Mouse (Mus musculus) forebrain, embryonic 13.5 days (tissue): ENCODE data around the gene Lpar6. TPM values are rescaled to one million over a fixed set of nuclear protein-coding genes. Genes with fewer than 3 reads are reported as not detected.

Experiments
- ATAC-seq: fragments of 200-750 bp; cut with Nextera tagmentation; 2 replicates; pipeline ENCODE4 v1.8.0; 2017
- H3K27ac ChIP-seq: fragments of 300-500 bp; sonication (generic); 2 replicates; pipeline ENCODE4 v1.5.1; 2015; ENCODE audit warnings: inconsistent platforms, mild to moderate bottlenecking, moderate library complexity
- H3K27me3 ChIP-seq: fragments of 300-500 bp; sonication (generic); 2 replicates; pipeline ENCODE4 v1.6.1; 2015; ENCODE audit warnings: mild to moderate bottlenecking, inconsistent platforms
- H3K36me3 ChIP-seq: fragments of 300-500 bp; sonication (generic); 2 replicates; pipeline ENCODE4 v1.6.1; 2015; ENCODE audit warnings: mild to moderate bottlenecking, inconsistent platforms; ENCODE audit not compliant: poor library complexity, severe bottlenecking
- H3K4me1 ChIP-seq: fragments of 300-500 bp; sonication (generic); 2 replicates; pipeline ENCODE4 v1.6.1; 2015; ENCODE audit warnings: inconsistent platforms
- H3K4me2 ChIP-seq: fragments of 300-500 bp; sonication (generic); 2 replicates; pipeline ENCODE4 v1.6.1; 2015; ENCODE audit warnings: inconsistent platforms, mild to moderate bottlenecking, moderate library complexity
- H3K4me3 ChIP-seq: fragments of 300-500 bp; sonication (generic); 2 replicates; pipeline ENCODE4 v1.5.1; 2015; ENCODE audit warnings: mild to moderate bottlenecking, inconsistent platforms
- H3K9ac ChIP-seq: fragments of 300-500 bp; sonication (generic); 2 replicates; pipeline ENCODE4 v1.6.1; 2015; ENCODE audit warnings: mild to moderate bottlenecking, inconsistent platforms
- H3K9me3 ChIP-seq: fragments of 300-500 bp; sonication (generic); replicated peaks from 2 replicates; pipeline ENCODE4 v1.6.1; 2016; ENCODE audit warnings: inconsistent platforms
- WGBS: fragments of 180-500 bp; shearing (Covaris S2); methylation state at CpG from one replicate; pipeline ENCODE4 v1.1.7; 2015; 5-methylcytosine and 5-hydroxymethylcytosine counted together
- polyA plus RNA-seq: library from polyadenylated mRNA; unstranded; fragments of >200 nt; fragmentation: Nextera tagmentation; extraction: Ambion mirVana; gene quantifications from 2 replicates; pipeline ENCODE4 v1.2.1, GENCODE M21; 2015

Lpar6 gene
- 9.0 and 9.4 TPM in 2 replicates for polyA plus RNA-seq

GRCm38 (mm10) chr14:73237848-73238321, at the start of gene Lpar6:
Lpar6 (plus strand) TSS chr14:73237895.
- H3K4me3 ChIP-seq, result peak within 1 kb of the TSS; percentile 57
- peak within 1 kb of the TSS; percentile 66 for H3K4me2 ChIP-seq
- H3K9ac ChIP-seq, result peak within 1 kb of the TSS; percentile 74
- H3K9me3 ChIP-seq, result no peaks in the 10 kb centered on the region
- WGBS, result 1% methylated on average over 19 of the region's 19 CpGs
- H3K4me1 ChIP-seq, result peaks cover 14% of the 10 kb centered on the region
- H3K27me3 ChIP-seq, result no peaks in the 10 kb centered on the region
- peak; percentile 89 for ATAC-seq
- peak within 1 kb of the TSS; percentile 83 for H3K27ac ChIP-seq
- H3K36me3 ChIP-seq, result no peaks in the 10 kb centered on the region

- ATAC-seq, result no peak
- Histone ChIP-seq H3K9ac (no peak overlapping the region), H3K27ac (peak overlapping the region; percentile 57; the same call in 1 of the 2 replicates), H3K4me3 (no peak overlapping the region), H3K9me3 (no peaks in the 10 kb centered on the region), H3K36me3 (peaks cover 21% of the 10 kb centered on the region), H3K27me3 (no peaks in the 10 kb centered on the region), H3K4me1 (no peaks in the 10 kb centered on the region), H3K4me2 (no peak overlapping the region)
- WGBS, result 54% methylated on average over 5 of the region's 5 CpGs
Measured at GRCm38 (mm10) chr14:73199058-73199457, 38.6 kb upstream of the Lpar6 start.

GRCm38 (mm10) chr14:73201447-73201846, 36.2 kb upstream of the Lpar6 start:
- no peak for ATAC-seq
- Histone ChIP-seq H3K9me3 (no peaks in the 10 kb centered on the region), H3K9ac (no peak overlapping the region), H3K36me3 (peaks cover 16% of the 10 kb centered on the region), H3K4me3 (no peak overlapping the region), H3K27me3 (no peaks in the 10 kb centered on the region), H3K4me2 (no peak overlapping the region), H3K27ac (no peak overlapping the region), H3K4me1 (no peaks in the 10 kb centered on the region)
- WGBS, result 78% methylated on average over 3 of the region's 3 CpGs

GRCm38 (mm10) chr14:73204016-73204415, 33.7 kb upstream of the Lpar6 start:
- H3K9me3 ChIP-seq, result no peaks in the 10 kb centered on the region
- H3K4me1 ChIP-seq, result no peaks in the 10 kb centered on the region
- 89% methylated on average over 3 of the region's 3 CpGs for WGBS
- H3K27me3 ChIP-seq, result no peaks in the 10 kb centered on the region
- peaks cover under 1% of the 10 kb centered on the region; the same call in 1 of the 2 replicates for H3K36me3 ChIP-seq
- no peak for ATAC-seq
- H3K9ac ChIP-seq, result no peak overlapping the region
- no peak overlapping the region for H3K4me3 ChIP-seq
- H3K4me2 ChIP-seq, result no peak overlapping the region
- H3K27ac ChIP-seq, result no peak overlapping the region

GRCm38 (mm10) chr14:73209262-73209661, 28.4 kb upstream of the Lpar6 start:
- Histone ChIP-seq H3K9me3 (no peaks in the 10 kb centered on the region), H3K4me2 (no peak overlapping the region), H3K27me3 (no peaks in the 10 kb centered on the region), H3K4me1 (no peaks in the 10 kb centered on the region), H3K27ac (no peak overlapping the region), H3K4me3 (no peak overlapping the region), H3K9ac (no peak overlapping the region), H3K36me3 (peaks cover 17% of the 10 kb centered on the region)
- no peak for ATAC-seq

GRCm38 (mm10) chr14:73210196-73210595, 27.5 kb upstream of the Lpar6 start:
- WGBS, result 96% methylated on average over 8 of the region's 8 CpGs
- H3K4me2 ChIP-seq, result no peak overlapping the region

GRCm38 (mm10) chr14:73211477-73211876, 26.2 kb upstream of the Lpar6 start:
- Histone ChIP-seq H3K9ac (no peak overlapping the region), H3K4me1 (no peaks in the 10 kb centered on the region), H3K27me3 (no peaks in the 10 kb centered on the region), H3K4me3 (no peak overlapping the region), H3K36me3 (peaks cover 36% of the 10 kb centered on the region), H3K4me2 (no peak overlapping the region), H3K27ac (no peak overlapping the region), H3K9me3 (no peaks in the 10 kb centered on the region)
- ATAC-seq, result no peak
- WGBS, result 94% methylated on average over 5 of the region's 5 CpGs

More at GRCm38 (mm10) chr14:73210196-73210595, 27.5 kb upstream of the Lpar6 start:
- Histone ChIP-seq H3K9ac (no peak overlapping the region), H3K4me3 (no peak overlapping the region), H3K27me3 (no peaks in the 10 kb centered on the region), H3K9me3 (no peaks in the 10 kb centered on the region), H3K27ac (no peak overlapping the region), H3K4me1 (no peaks in the 10 kb centered on the region), H3K36me3 (peaks cover 24% of the 10 kb centered on the region)
- ATAC-seq, result no peak

GRCm38 (mm10) chr14:73217062-73217461, 20.6 kb upstream of the Lpar6 start:
- no peak for ATAC-seq
- Histone ChIP-seq H3K36me3 (peaks cover 34% of the 10 kb centered on the region), H3K9me3 (no peaks in the 10 kb centered on the region), H3K4me3 (no peak overlapping the region), H3K4me2 (no peak overlapping the region), H3K4me1 (0 out of 2 replicates have a peak, but pooled peaks cover 6% of the 10 kb centered on the region), H3K27ac (no peak overlapping the region), H3K9ac (no peak overlapping the region), H3K27me3 (no peaks in the 10 kb centered on the region)
- 80% methylated on average over 1 of the region's 1 CpGs for WGBS

GRCm38 (mm10) chr14:73222316-73222970, 15.3 kb upstream of the Lpar6 start:
- Histone ChIP-seq H3K9me3 (no peaks in the 10 kb centered on the region), H3K4me3 (no peak overlapping the region), H3K36me3 (no peaks in the 10 kb centered on the region), H3K4me1 (peaks cover 18% of the 10 kb centered on the region; the same call in 1 of the 2 replicates), H3K27ac (no peak overlapping the region), H3K9ac (no peak overlapping the region), H3K4me2 (no peak overlapping the region), H3K27me3 (no peaks in the 10 kb centered on the region)
- 93% methylated on average over 9 of the region's 9 CpGs for WGBS
- ATAC-seq, result no peak

- Histone ChIP-seq H3K4me1 (peaks cover 17% of the 10 kb centered on the region), H3K9ac (no peak overlapping the region), H3K4me3 (no peak overlapping the region), H3K36me3 (peaks cover 3% of the 10 kb centered on the region; the same call in 1 of the 2 replicates), H3K27me3 (no peaks in the 10 kb centered on the region), H3K27ac (peak overlapping the region; percentile 7; the same call in 1 of the 2 replicates), H3K9me3 (no peaks in the 10 kb centered on the region), H3K4me2 (no peak overlapping the region)
- ATAC-seq, result peak; percentile 70
- WGBS, result 60% methylated on average over 3 of the region's 3 CpGs
Measured at GRCm38 (mm10) chr14:73226346-73226745, 11.3 kb upstream of the Lpar6 start.

GRCm38 (mm10) chr14:73226849-73227248, 10.8 kb upstream of the Lpar6 start:
- Histone ChIP-seq H3K27ac (no peak overlapping the region), H3K9me3 (no peaks in the 10 kb centered on the region), H3K4me1 (peaks cover 22% of the 10 kb centered on the region), H3K9ac (no peak overlapping the region), H3K4me3 (no peak overlapping the region), H3K27me3 (no peaks in the 10 kb centered on the region), H3K4me2 (no peak overlapping the region), H3K36me3 (peaks cover 3% of the 10 kb centered on the region; the same call in 1 of the 2 replicates)
- no peak; the same call in 1 of the 2 replicates for ATAC-seq
- WGBS, result 30% methylated on average over 1 of the region's 1 CpGs

GRCm38 (mm10) chr14:73231286-73231982, 6.3 kb upstream of the Lpar6 start:
- no peak overlapping the region for H3K27ac ChIP-seq
- H3K36me3 ChIP-seq, result peaks cover 3% of the 10 kb centered on the region; the same call in 1 of the 2 replicates
- no peak overlapping the region for H3K4me3 ChIP-seq
- WGBS, result 17% methylated on average over 5 of the region's 5 CpGs
- H3K9ac ChIP-seq, result no peak overlapping the region
- peaks cover 24% of the 10 kb centered on the region for H3K4me1 ChIP-seq
- H3K4me2 ChIP-seq, result no peak overlapping the region
- no peaks in the 10 kb centered on the region for H3K9me3 ChIP-seq
- H3K27me3 ChIP-seq, result no peaks in the 10 kb centered on the region
- no peak for ATAC-seq
